Mouse (Mus musculus) kidney, postnatal 0 days (tissue): ENCODE data around the gene Inpp5f. TPM values are rescaled to one million over a fixed set of nuclear protein-coding genes. Genes with fewer than 3 reads are reported as not detected.
"Not testable (repeated sequence)": the region's sequence is repeated elsewhere in the genome, so short reads cannot be mapped to it uniquely, and the experiment has no call there.

Experiments
- ATAC-seq: fragments of 200-750 bp; cut with Nextera tagmentation; replicated peaks from 2 replicates; pipeline ENCODE4 v1.8.0; 2017; ENCODE audit warnings: low read depth, moderate number of reproducible peaks, moderate TSS enrichment, moderate library complexity; ENCODE audit not compliant: low FRiP score
- DNase-seq: peaks from one replicate; pipeline ENCODE4 v3.0.0-alpha.2; 2016; ENCODE audit warnings: low spot score
- H3K27ac ChIP-seq: fragments of 300-500 bp; sonication (generic); 2 replicates; pipeline ENCODE4 v1.5.1; 2014; ENCODE audit warnings: mild to moderate bottlenecking
- H3K27me3 ChIP-seq: fragments of 300-500 bp; sonication (generic); 2 replicates; pipeline ENCODE4 v1.6.1; 2014; ENCODE audit warnings: low read length, mixed read lengths; ENCODE audit not compliant: insufficient read depth
- H3K36me3 ChIP-seq: fragments of 300-500 bp; sonication (generic); 2 replicates; pipeline ENCODE4 v1.6.1; 2014; ENCODE audit warnings: low read length, mixed read lengths; ENCODE audit not compliant: insufficient read depth
- H3K4me1 ChIP-seq: fragments of 300-500 bp; sonication (generic); replicated peaks from 2 replicates; pipeline ENCODE4 v1.6.1; 2014; ENCODE audit warnings: antibody characterized with exemption, low read length, mixed read lengths; ENCODE audit not compliant: insufficient read depth
- H3K4me2 ChIP-seq: fragments of 300-500 bp; sonication (generic); 2 replicates; pipeline ENCODE4 v1.6.1; 2014; ENCODE audit warnings: mild to moderate bottlenecking, low read length, moderate library complexity, mixed read lengths
- H3K4me3 ChIP-seq: fragments of 300-500 bp; sonication (generic); replicated peaks from 2 replicates; pipeline ENCODE4 v1.5.1; 2014; ENCODE audit warnings: low read depth, low read length
- H3K9ac ChIP-seq: fragments of 300-500 bp; sonication (generic); 2 replicates; pipeline ENCODE4 v1.6.1; 2014; ENCODE audit warnings: low read depth, low read length
- H3K9me3 ChIP-seq: fragments of 300-500 bp; sonication (generic); replicated peaks from 2 replicates; pipeline ENCODE4 v1.6.1; 2016; ENCODE audit warnings: low read length, inconsistent platforms, mixed read lengths
- CTCF ChIP-seq: IDR thresholded peaks from 2 replicates; pipeline ENCODE4 v1.5.1; 2016; ENCODE audit warnings: antibody characterized with exemption, low read depth, mild to moderate bottlenecking, moderate library complexity
- WGBS: fragments of 180-500 bp; shearing (Covaris S2); extraction: QIAGEN DNeasy Blood & Tissue Kit; methylation state at CpG from one replicate; pipeline ENCODE4 v1.1.7; 2014; 5-methylcytosine and 5-hydroxymethylcytosine counted together
- polyA plus RNA-seq: library from polyadenylated mRNA; unstranded; fragments of >200 nt; fragmentation: Nextera tagmentation; extraction: Ambion mirVana; gene quantifications from 2 replicates; pipeline ENCODE4 v1.2.1, GENCODE M21; 2015

The Inpp5f gene
- 22.0 and 23.8 TPM in 2 replicates for polyA plus RNA-seq

GRCm38 (mm10) chr7:128610897-128611798 is at the start of gene Inpp5f:
Gene Inpp5f (plus strand): TSS chr7:128611328.
- peak; percentile 32 for TF ChIP-seq CTCF
- no peaks in the 10 kb centered on the region for H3K27me3 ChIP-seq
- DNase-seq (peak; percentile 100), ATAC-seq (peak; percentile 98)
- H3K4me1 ChIP-seq, result 0 out of 2 replicates have a peak, but pooled peaks cover 5% of the 10 kb centered on the region
- peak within 1 kb of the TSS; percentile 85 for H3K4me2 ChIP-seq
- H3K4me3 ChIP-seq, result peak within 1 kb of the TSS; percentile 74
- peak within 1 kb of the TSS; percentile 91 for H3K27ac ChIP-seq
- H3K9me3 ChIP-seq, result no peaks in the 10 kb centered on the region
- H3K9ac ChIP-seq, result peak within 1 kb of the TSS; percentile 87
- 2% methylated on average over 58 of the region's 68 CpGs for WGBS
- H3K36me3 ChIP-seq, result no peaks in the 10 kb centered on the region

GRCm38 (mm10) chr7:128563373-128563772 is 47.8 kb upstream of the Inpp5f start:
- no peaks in the 10 kb centered on the region for H3K27me3 ChIP-seq
- H3K9ac ChIP-seq, result no peak overlapping the region
- H3K4me1 ChIP-seq, result no peaks in the 10 kb centered on the region
- peak; percentile 69 for TF ChIP-seq CTCF
- ATAC-seq (no peak), DNase-seq (peak; percentile 31)
- H3K27ac ChIP-seq, result no peak overlapping the region
- no peaks in the 10 kb centered on the region for H3K36me3 ChIP-seq
- H3K4me2 ChIP-seq, result no peak overlapping the region
- H3K9me3 ChIP-seq, result no peaks in the 10 kb centered on the region
- WGBS, result 46% methylated on average over 4 of the region's 4 CpGs
- no peak overlapping the region for H3K4me3 ChIP-seq

- peak; percentile 8; the same call in 1 of the 2 replicates for TF ChIP-seq CTCF
- no peak overlapping the region for H3K27ac ChIP-seq
- H3K27me3 ChIP-seq, result no peaks in the 10 kb centered on the region
- H3K9ac ChIP-seq, result no peak overlapping the region
- H3K4me3 ChIP-seq, result no peak overlapping the region
- 48% methylated on average over 7 of the region's 7 CpGs for WGBS
- no peaks in the 10 kb centered on the region for H3K36me3 ChIP-seq
- ATAC-seq (no peak), DNase-seq (no peak)
- no peak overlapping the region for H3K4me2 ChIP-seq
- no peaks in the 10 kb centered on the region for H3K4me1 ChIP-seq
- H3K9me3 ChIP-seq, result no peaks in the 10 kb centered on the region
Observed at GRCm38 (mm10) chr7:128566311-128566710, 44.8 kb upstream of the Inpp5f start.

GRCm38 (mm10) chr7:128567561-128568244 is 43.4 kb upstream of the Inpp5f start:
- 91% methylated on average over 8 of the region's 8 CpGs for WGBS
- DNase-seq (no peak), ATAC-seq (no peak)
- no peaks in the 10 kb centered on the region for H3K4me1 ChIP-seq
- no peak overlapping the region for H3K4me2 ChIP-seq
- H3K9ac ChIP-seq, result no peak overlapping the region
- no peak for TF ChIP-seq CTCF
- no peak overlapping the region for H3K4me3 ChIP-seq
- no peaks in the 10 kb centered on the region for H3K36me3 ChIP-seq
- H3K9me3 ChIP-seq, result no peaks in the 10 kb centered on the region
- H3K27me3 ChIP-seq, result no peaks in the 10 kb centered on the region
- H3K27ac ChIP-seq, result no peak overlapping the region

- not testable (repeated sequence) for H3K9ac ChIP-seq, ATAC-seq, H3K27ac ChIP-seq, H3K27me3 ChIP-seq, H3K4me1 ChIP-seq, H3K4me3 ChIP-seq, H3K36me3 ChIP-seq, H3K4me2 ChIP-seq, DNase-seq, H3K9me3 ChIP-seq
- WGBS, result 94% methylated on average over 2 of the region's 2 CpGs
Observed at GRCm38 (mm10) chr7:128569429-128569828, 41.7 kb upstream of the Inpp5f start.

- no peak overlapping the region for H3K27ac ChIP-seq
- no peaks in the 10 kb centered on the region for H3K9me3 ChIP-seq
- ATAC-seq (no peak), DNase-seq (no peak)
- TF ChIP-seq CTCF, result no peak
- H3K4me2 ChIP-seq, result no peak overlapping the region
- H3K27me3 ChIP-seq, result no peaks in the 10 kb centered on the region
- H3K4me3 ChIP-seq, result no peak overlapping the region
- WGBS, result 91% methylated on average over 8 of the region's 8 CpGs
- H3K36me3 ChIP-seq, result no peaks in the 10 kb centered on the region
- H3K4me1 ChIP-seq, result no peaks in the 10 kb centered on the region
- no peak overlapping the region for H3K9ac ChIP-seq
Observed at GRCm38 (mm10) chr7:128569987-128570656, 41.0 kb upstream of the Inpp5f start.

GRCm38 (mm10) chr7:128570657-128571056 is 40.5 kb upstream of the Inpp5f start:
- not testable (repeated sequence) for H3K36me3 ChIP-seq, H3K4me3 ChIP-seq, H3K9me3 ChIP-seq, H3K4me1 ChIP-seq, H3K27ac ChIP-seq, ATAC-seq, DNase-seq, H3K4me2 ChIP-seq, H3K27me3 ChIP-seq, H3K9ac ChIP-seq
- WGBS, result 79% methylated on average over 7 of the region's 7 CpGs
